Comparison of ENCODE assay signal across 8 mouse cellular contexts in genomic region chr2:151930389-151931074, GRCm38 (mm10). TPM values are rescaled to one million over a fixed set of nuclear protein-coding genes. Genes with fewer than 3 reads are reported as not detected.
DNase-seq lines count a peak whose midpoint lies in the region; ATAC-seq and TF ChIP-seq lines count a peak whose summit lies in the region.

No protein-coding gene starts in this region.

- no peak for TF ChIP-seq POLR2A in heart, adult 2 months (IDR thresholded peaks at IDR 0.05; ENCODE audit: insufficient read depth, low read depth, low read length)

- no peaks in the 10 kb centered on the region for H3K9me3 ChIP-seq in heart, embryonic 11.5 days (replicated peaks; ENCODE audit: control insufficient read depth, low read length)
- no peaks in the 10 kb centered on the region for H3K9me3 ChIP-seq in intestine, embryonic 16.5 days (ENCODE audit: control insufficient read depth, low read length)
- H3K9me3 ChIP-seq in midbrain, embryonic 13.5 days: no peaks in the 10 kb centered on the region

- intact Hi-C loops in heart, adult 2 months (cut with DNase I): loop anchor here (1.0 kb wide), 1 partner anchor 64 kb away; no protein-coding TSS in a partner anchor
- intact Hi-C loops in left cerebral cortex, postnatal 10 days (cut with DNase I): no loop called here

- H3K4me3 ChIP-seq in heart, adult 2 months: no peak overlapping the region
- H3K4me3 ChIP-seq in heart, embryonic 11.5 days (ENCODE audit: low read depth, low read length): no peak overlapping the region
- H3K4me3 ChIP-seq in intestine, embryonic 16.5 days (ENCODE audit: low read length): no peak overlapping the region
- H3K4me3 ChIP-seq in midbrain, embryonic 13.5 days (replicated peaks): no peak overlapping the region

- H3K9ac ChIP-seq in heart, adult 2 months (ENCODE audit: low read depth, low read length): no peak overlapping the region
- no peak overlapping the region for H3K9ac ChIP-seq in heart, embryonic 11.5 days (ENCODE audit: low read depth, low read length)
- no peak overlapping the region for H3K9ac ChIP-seq in intestine, embryonic 16.5 days (ENCODE audit: low read depth, low read length)
- no peak overlapping the region for H3K9ac ChIP-seq in midbrain, embryonic 13.5 days (replicated peaks)

- no peaks in the 10 kb centered on the region for H3K27me3 ChIP-seq in heart, adult 2 months (ENCODE audit: control insufficient read depth, insufficient read depth, low read length)
- H3K27me3 ChIP-seq in heart, embryonic 11.5 days (ENCODE audit: control insufficient read depth, insufficient read depth, low read length): no peaks in the 10 kb centered on the region
- no peaks in the 10 kb centered on the region for H3K27me3 ChIP-seq in intestine, embryonic 16.5 days (replicated peaks; ENCODE audit: control insufficient read depth, insufficient read depth, low read length)
- no peaks in the 10 kb centered on the region for H3K27me3 ChIP-seq in midbrain, embryonic 13.5 days

- H3K4me1 ChIP-seq in heart, adult 2 months (ENCODE audit: control insufficient read depth, insufficient read depth, low read length): peaks cover 2% of the 10 kb centered on the region; the same call in 1 of the 2 replicates
- no peaks in the 10 kb centered on the region for H3K4me1 ChIP-seq in heart, embryonic 11.5 days (ENCODE audit: control insufficient read depth, insufficient read depth, low read length)
- no peaks in the 10 kb centered on the region for H3K4me1 ChIP-seq in intestine, embryonic 16.5 days (ENCODE audit: control insufficient read depth, insufficient read depth, low read length)
- no peaks in the 10 kb centered on the region for H3K4me1 ChIP-seq in midbrain, embryonic 13.5 days (replicated peaks)

- no peaks in the 10 kb centered on the region for H3K79me2 ChIP-seq in heart, adult 2 months (replicated peaks; ENCODE audit: control insufficient read depth, insufficient read depth, low read length)

- TF ChIP-seq EP300 in heart, adult 2 months (IDR thresholded peaks at IDR 0.05; ENCODE audit: insufficient read depth, low read depth, low read length): no peak

- DNase-seq in heart, adult 2 months: peak; percentile 73 to 89
- peak; percentile 96 to 97 for DNase-seq in cerebellum, postnatal 10 days
- DNase-seq in frontal cortex, postnatal 14 days (ENCODE audit: low spot score in 2 of 2): peak; percentile 67 to 77
- peak; percentile 40 to 81 for DNase-seq in left cerebral cortex, postnatal 10 days (ENCODE audit: extremely low spot score in 1 of 2, low spot score in 2 of 2)
- DNase-seq in spleen, adult 12 weeks (ENCODE audit: low spot score): peak; percentile 56

- no peak; the same call in 1 of the 2 replicates for ATAC-seq in heart, embryonic 11.5 days (replicated peaks; ENCODE audit: insufficient number of reproducible peaks, low FRiP score, low TSS enrichment)
- ATAC-seq in intestine, embryonic 16.5 days: peak; percentile 59
- peak; percentile 61 for ATAC-seq in midbrain, embryonic 13.5 days

- H3K4me2 ChIP-seq in heart, embryonic 11.5 days: no peak overlapping the region
- no peak overlapping the region for H3K4me2 ChIP-seq in intestine, embryonic 16.5 days (ENCODE audit: low read depth, low read length)
- no peak overlapping the region for H3K4me2 ChIP-seq in midbrain, embryonic 13.5 days (replicated peaks)

- no peak overlapping the region for H3K27ac ChIP-seq in heart, adult 2 months
- no peak overlapping the region for H3K27ac ChIP-seq in heart, embryonic 11.5 days (ENCODE audit: low read depth, low read length)
- no peak overlapping the region for H3K27ac ChIP-seq in intestine, embryonic 16.5 days (ENCODE audit: low read length)
- no peak overlapping the region for H3K27ac ChIP-seq in midbrain, embryonic 13.5 days

- H3K36me3 ChIP-seq in heart, adult 2 months (ENCODE audit: control insufficient read depth, insufficient read depth, low read length): no peaks in the 10 kb centered on the region
- no peaks in the 10 kb centered on the region for H3K36me3 ChIP-seq in heart, embryonic 11.5 days (ENCODE audit: control insufficient read depth, insufficient read depth, low read length)
- no peaks in the 10 kb centered on the region for H3K36me3 ChIP-seq in intestine, embryonic 16.5 days (ENCODE audit: control insufficient read depth, insufficient read depth, low read length)
- no peaks in the 10 kb centered on the region for H3K36me3 ChIP-seq in midbrain, embryonic 13.5 days

- 34% methylated on average over 7 of the region's 7 CpGs for WGBS in heart, adult 2 months
- WGBS in heart, embryonic 11.5 days (ENCODE audit: insufficient replicate concordance): 32% methylated on average over 7 of the region's 7 CpGs
- 35% methylated on average over 7 of the region's 7 CpGs for WGBS in intestine, embryonic 16.5 days
- WGBS in midbrain, embryonic 13.5 days: 34% methylated on average over 7 of the region's 7 CpGs

- peak; percentile 93 for TF ChIP-seq CTCF in heart, adult 2 months (IDR thresholded peaks at IDR 0.05)

RNA-seq across cellular contexts. Expression of gene Angpt4, which starts 19.5 kb away (rescaled TPM):
- under 1 TPM; 0.23 to 0.27 TPM for total RNA-seq in heart, adult 2 months (2021)
- 0.94 and 1.0 TPM in 2 replicates for polyA plus RNA-seq in heart, adult 2 months (2012; rRNA removed)
- polyA plus RNA-seq in heart, embryonic 11.5 days (2014; fragmentation: Nextera tagmentation; extraction: Ambion mirVana): 0.21 and 0.30 TPM in 2 replicates
- 0.89 and 1.0 TPM in 2 replicates for polyA plus RNA-seq in intestine, embryonic 16.5 days (2015; fragmentation: Nextera tagmentation; extraction: Ambion mirVana)
- under 1 TPM in 1 of 2 experiments, not detected in 1; 0.19 TPM for total RNA-seq in left cerebral cortex, postnatal 10 days (2021)
- 0.10 and 0.11 TPM in 2 replicates for polyA plus RNA-seq in midbrain, embryonic 13.5 days (2015; fragmentation: Nextera tagmentation; extraction: Ambion mirVana)

RNA-seq across cellular contexts. Expression of gene Fam110a, which starts 49.5 kb away (rescaled TPM):
- total RNA-seq in heart, adult 2 months (2021): 1 to 10 TPM; 4.3 to 4.7 TPM
- polyA plus RNA-seq in heart, adult 2 months (2012; rRNA removed): 6.6 and 7.2 TPM in 2 replicates
- polyA plus RNA-seq in heart, embryonic 11.5 days (2014; fragmentation: Nextera tagmentation; extraction: Ambion mirVana): 9.7 and 10.5 TPM in 2 replicates
- 25.7 and 25.9 TPM in 2 replicates for polyA plus RNA-seq in intestine, embryonic 16.5 days (2015; fragmentation: Nextera tagmentation; extraction: Ambion mirVana)
- total RNA-seq in left cerebral cortex, postnatal 10 days (2021): 1 to 10 TPM; 6.8 to 7.8 TPM
- 97.0 and 97.3 TPM in 2 replicates for polyA plus RNA-seq in midbrain, embryonic 13.5 days (2015; fragmentation: Nextera tagmentation; extraction: Ambion mirVana)
